Mouse (Mus musculus) kidney, embryonic 15.5 days (tissue): ENCODE measurements around the gene Dmrt1. TPM values are rescaled to one million over a fixed set of nuclear protein-coding genes. Genes with fewer than 3 reads are reported as not detected.
"Not testable (repeated sequence)": the region's sequence is repeated elsewhere in the genome, so short reads cannot be mapped to it uniquely, and the experiment has no call there.

Experiments used
- ATAC-seq: fragments of 200-750 bp; cut with Nextera tagmentation; replicated peaks from 2 replicates; pipeline ENCODE4 v1.8.0; 2017; ENCODE audit warnings: moderate TSS enrichment; ENCODE audit not compliant: low FRiP score
- H3K27ac ChIP-seq: fragments of 300-500 bp; sonication (generic); 2 replicates; pipeline ENCODE4 v1.5.1; 2015; ENCODE audit warnings: mild to moderate bottlenecking, inconsistent platforms
- H3K27me3 ChIP-seq: fragments of 300-500 bp; sonication (generic); 2 replicates; pipeline ENCODE4 v1.6.1; 2015; ENCODE audit warnings: inconsistent platforms
- H3K36me3 ChIP-seq: fragments of 300-500 bp; sonication (generic); 2 replicates; pipeline ENCODE4 v1.6.1; 2015; ENCODE audit warnings: inconsistent platforms
- H3K4me1 ChIP-seq: fragments of 300-500 bp; sonication (generic); 2 replicates; pipeline ENCODE4 v1.6.1; 2015; ENCODE audit warnings: inconsistent platforms
- H3K4me2 ChIP-seq: fragments of 300-500 bp; sonication (generic); 2 replicates; pipeline ENCODE4 v1.6.1; 2015; ENCODE audit warnings: moderate library complexity, mild to moderate bottlenecking, inconsistent platforms
- H3K4me3 ChIP-seq: fragments of 300-500 bp; sonication (generic); replicated peaks from 2 replicates; pipeline ENCODE4 v1.5.1; 2015; ENCODE audit warnings: mild to moderate bottlenecking, inconsistent platforms
- H3K9ac ChIP-seq: fragments of 300-500 bp; sonication (generic); 2 replicates; pipeline ENCODE4 v1.6.1; 2015; ENCODE audit warnings: mild to moderate bottlenecking, inconsistent platforms
- H3K9me3 ChIP-seq: fragments of 300-500 bp; sonication (generic); replicated peaks from 2 replicates; pipeline ENCODE4 v1.6.1; 2016; ENCODE audit warnings: inconsistent platforms
- WGBS: fragments of 180-500 bp; shearing (Covaris S2); methylation state at CpG from one replicate; pipeline ENCODE4 v1.1.7; 2015; ENCODE audit warnings: mixed read lengths; 5-methylcytosine and 5-hydroxymethylcytosine counted together
- polyA plus RNA-seq: library from polyadenylated mRNA; unstranded; fragments of >200 nt; fragmentation: Nextera tagmentation; extraction: Ambion mirVana; gene quantifications from 2 replicates; pipeline ENCODE4 v1.2.1, GENCODE M21; 2015

Gene Dmrt1
- polyA plus RNA-seq: not detected in 2 replicates

DNA sequence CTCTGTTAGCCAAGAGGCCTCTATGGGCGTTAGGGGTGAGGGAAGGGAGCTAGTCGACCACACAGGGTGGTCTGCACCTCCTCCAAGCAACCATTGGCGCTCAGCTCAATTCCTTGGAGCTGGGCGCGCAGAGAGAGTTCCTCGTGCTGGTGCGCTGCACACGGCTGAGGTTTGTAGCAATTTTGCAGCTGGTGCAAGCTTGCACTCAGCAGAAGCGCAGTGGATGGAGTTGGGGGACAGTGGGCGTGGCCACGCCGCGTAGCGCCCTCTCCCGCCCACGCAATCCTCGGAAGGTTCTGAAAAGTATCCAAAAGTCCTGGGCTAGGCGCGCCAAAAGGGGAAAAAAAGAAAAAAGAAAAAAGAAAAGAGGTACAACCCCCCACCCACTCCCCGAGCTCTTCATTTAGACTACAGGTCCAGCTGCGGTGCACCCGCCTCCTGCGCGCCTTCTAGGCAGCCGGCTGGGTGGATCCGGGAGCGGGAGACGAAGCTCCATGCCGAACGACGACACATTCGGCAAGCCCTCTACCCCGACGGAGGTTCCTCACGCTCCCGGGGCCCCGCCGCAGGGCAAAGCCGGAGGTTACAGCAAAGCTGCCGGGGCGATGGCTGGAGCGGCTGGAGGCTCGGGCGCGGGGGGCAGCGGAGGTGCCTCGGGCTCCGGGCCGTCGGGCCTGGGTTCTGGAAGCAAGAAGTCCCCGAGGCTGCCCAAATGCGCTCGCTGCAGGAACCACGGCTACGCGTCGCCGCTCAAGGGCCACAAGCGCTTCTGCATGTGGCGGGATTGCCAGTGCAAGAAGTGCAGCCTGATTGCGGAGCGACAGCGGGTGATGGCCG is at the start of gene Dmrt1:
Dmrt1 (plus strand) TSS at position 259 of the 837 bp plus-strand sequence.
- H3K27me3 ChIP-seq: peaks cover 81% of the 10 kb centered on the region
- peak within 1 kb of the TSS; percentile 59 for H3K4me2 ChIP-seq
- no peaks in the 10 kb centered on the region; the same call in 1 of the 2 replicates for H3K9me3 ChIP-seq
- H3K36me3 ChIP-seq: no peaks in the 10 kb centered on the region
- under 1% methylated on average over 62 of the region's 64 CpGs for WGBS
- peak; percentile 25 for ATAC-seq
- H3K27ac ChIP-seq: no peak within 1 kb of the TSS
- H3K9ac ChIP-seq: no peak within 1 kb of the TSS
- peak within 1 kb of the TSS; percentile 36 for H3K4me3 ChIP-seq
- H3K4me1 ChIP-seq: peaks cover 17% of the 10 kb centered on the region

GRCm38 (mm10) chr19:25460760-25461159 is 44.7 kb upstream of the Dmrt1 start:
- no peaks in the 10 kb centered on the region for H3K27me3 ChIP-seq
- no peak overlapping the region for H3K4me2 ChIP-seq
- WGBS: 84% methylated on average over 8 of the region's 8 CpGs
- no peaks in the 10 kb centered on the region for H3K9me3 ChIP-seq
- H3K4me3 ChIP-seq: no peak overlapping the region
- no peaks in the 10 kb centered on the region for H3K36me3 ChIP-seq
- no peak overlapping the region for H3K9ac ChIP-seq
- H3K4me1 ChIP-seq: peaks cover 21% of the 10 kb centered on the region
- no peak for ATAC-seq
- H3K27ac ChIP-seq: no peak overlapping the region

- H3K27me3 ChIP-seq: no peaks in the 10 kb centered on the region
- no peak overlapping the region for H3K9ac ChIP-seq
- 38% methylated on average over 20 of the region's 20 CpGs for WGBS
- H3K4me2 ChIP-seq: peak overlapping the region; percentile 43
- no peaks in the 10 kb centered on the region for H3K36me3 ChIP-seq
- H3K27ac ChIP-seq: 0 out of 2 replicates have a peak overlapping the region, but pooled peaks have one; percentile 10
- peak; percentile 56; the same call in 1 of the 2 replicates for ATAC-seq
- 0 out of 2 replicates have a peak overlapping the region, but pooled peaks have one; percentile 10 for H3K4me3 ChIP-seq
- no peaks in the 10 kb centered on the region for H3K9me3 ChIP-seq
- H3K4me1 ChIP-seq: peaks cover 21% of the 10 kb centered on the region
These were observed 43.7 kb upstream of the Dmrt1 start for GRCm38 (mm10) chr19:25461553-25462320.

DNA sequence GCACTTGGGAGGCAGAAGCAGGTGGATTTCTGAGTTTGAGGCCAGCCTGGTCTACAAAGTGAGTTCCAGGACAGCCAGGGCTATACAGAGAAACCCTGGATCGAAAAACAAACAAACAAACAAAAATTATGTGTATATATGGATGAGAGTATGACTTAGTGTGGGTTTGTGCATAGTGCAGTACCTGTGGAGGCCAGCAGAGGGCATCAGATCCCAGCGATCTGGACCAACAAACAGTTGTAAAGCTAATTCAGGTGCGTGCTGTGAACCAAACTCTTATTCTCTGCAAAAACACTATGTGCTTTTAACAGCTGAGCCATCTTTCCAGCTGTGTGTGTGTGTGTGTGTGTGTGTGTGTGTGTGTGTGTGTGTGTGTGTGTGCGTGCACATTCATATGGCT is 29.6 kb upstream of the Dmrt1 start:
- not testable (repeated sequence) for H3K4me1 ChIP-seq, H3K4me2 ChIP-seq, H3K27ac ChIP-seq, H3K4me3 ChIP-seq, H3K9ac ChIP-seq, H3K36me3 ChIP-seq, H3K9me3 ChIP-seq, H3K27me3 ChIP-seq, ATAC-seq
- 66% methylated on average over 4 of the region's 4 CpGs for WGBS

DNA sequence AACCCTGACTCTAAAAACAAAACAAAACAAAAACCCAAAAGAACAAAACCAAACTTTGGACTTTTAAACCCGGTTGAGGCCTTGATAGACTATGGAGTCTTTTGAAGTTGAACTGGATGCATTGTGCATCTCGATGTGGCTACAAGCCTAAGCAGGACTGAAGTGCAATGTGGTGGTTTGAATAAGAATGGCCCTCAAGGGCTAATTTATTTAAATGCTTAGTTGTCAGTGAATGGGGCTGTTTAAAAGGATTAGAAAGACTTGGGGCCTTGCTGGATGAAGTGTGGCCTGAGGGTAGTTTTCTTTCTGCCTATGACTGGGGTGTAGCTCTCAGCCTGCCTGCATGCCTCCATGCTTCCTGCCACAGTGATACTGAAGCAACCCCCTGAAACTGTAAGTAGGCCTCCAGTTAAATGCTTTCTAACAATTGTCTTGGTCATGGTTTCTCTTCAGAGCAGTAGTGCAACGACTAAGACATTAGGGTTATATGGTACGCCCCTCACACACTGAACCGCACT is 26.2 kb upstream of the Dmrt1 start:
- no peaks in the 10 kb centered on the region for H3K36me3 ChIP-seq
- no peaks in the 10 kb centered on the region for H3K4me1 ChIP-seq
- no peak for ATAC-seq
- no peak overlapping the region for H3K4me3 ChIP-seq
- H3K9me3 ChIP-seq: no peaks in the 10 kb centered on the region
- no peak overlapping the region for H3K27ac ChIP-seq
- WGBS: 75% methylated on average over 5 of the region's 5 CpGs
- no peak overlapping the region for H3K4me2 ChIP-seq
- H3K27me3 ChIP-seq: no peaks in the 10 kb centered on the region
- H3K9ac ChIP-seq: no peak overlapping the region

GRCm38 (mm10) chr19:25480820-25481219 is 24.6 kb upstream of the Dmrt1 start:
- no peaks in the 10 kb centered on the region for H3K4me1 ChIP-seq
- no peak for ATAC-seq
- no peak overlapping the region for H3K4me3 ChIP-seq
- H3K4me2 ChIP-seq: no peak overlapping the region
- no peak overlapping the region for H3K27ac ChIP-seq
- no peaks in the 10 kb centered on the region for H3K9me3 ChIP-seq
- 86% methylated on average over 6 of the region's 6 CpGs for WGBS
- no peak overlapping the region for H3K9ac ChIP-seq
- peaks cover 2% of the 10 kb centered on the region for H3K27me3 ChIP-seq
- no peaks in the 10 kb centered on the region for H3K36me3 ChIP-seq

DNA sequence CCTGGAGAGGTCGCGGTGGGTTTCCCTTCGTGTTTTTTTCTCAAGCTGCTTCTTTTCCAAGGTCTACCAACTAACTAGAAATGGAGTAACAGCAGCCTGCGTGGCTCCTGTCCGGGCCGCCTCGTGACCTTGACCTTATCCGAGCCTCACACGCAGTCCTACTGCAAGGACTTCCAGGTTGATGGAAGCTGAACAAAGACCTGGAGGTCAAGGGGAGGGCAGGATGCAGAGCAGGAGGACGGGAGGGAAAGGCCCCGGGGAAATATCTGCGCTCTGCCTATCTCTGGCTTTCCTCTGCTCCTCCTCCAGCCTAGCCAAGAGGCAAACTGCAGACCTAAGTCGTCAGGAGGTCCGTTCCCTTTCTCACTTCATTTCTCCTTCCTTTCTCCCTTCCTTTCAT is 18.9 kb upstream of the Dmrt1 start:
- Histone ChIP-seq H3K9me3 (no peaks in the 10 kb centered on the region), H3K27ac (no peak overlapping the region), H3K4me1 (peaks cover 7% of the 10 kb centered on the region; the same call in 1 of the 2 replicates), H3K4me3 (no peak overlapping the region), H3K27me3 (peaks cover 32% of the 10 kb centered on the region), H3K36me3 (no peaks in the 10 kb centered on the region), H3K9ac (no peak overlapping the region), H3K4me2 (peak overlapping the region; percentile 41)
- 14% methylated on average over 14 of the region's 14 CpGs for WGBS
- no peak for ATAC-seq

DNA sequence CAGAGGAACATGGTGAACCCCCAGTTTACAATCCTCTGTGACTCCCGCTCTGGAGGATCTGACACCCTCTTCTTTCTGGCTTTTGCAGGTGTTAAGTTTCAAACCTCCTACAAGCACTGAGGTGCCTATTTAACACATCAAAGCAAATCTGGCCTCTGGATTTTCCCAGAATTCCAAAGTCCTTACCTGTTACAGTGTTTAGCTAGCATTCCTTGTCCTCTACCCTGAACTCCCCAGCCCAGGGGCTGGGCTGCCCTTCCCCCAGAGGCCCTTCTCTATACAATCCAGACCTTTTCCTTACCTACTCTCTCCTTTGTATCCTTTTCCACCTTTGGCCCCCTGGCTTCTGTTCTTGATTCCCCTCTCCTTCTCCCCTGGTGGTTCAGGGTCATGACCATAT is 18.1 kb upstream of the Dmrt1 start:
- 24% methylated on average over 1 of the region's 1 CpGs for WGBS
- Histone ChIP-seq H3K4me1 (peaks cover 7% of the 10 kb centered on the region; the same call in 1 of the 2 replicates), H3K27me3 (peaks cover 32% of the 10 kb centered on the region), H3K9me3 (no peaks in the 10 kb centered on the region), H3K4me2 (0 out of 2 replicates have a peak overlapping the region, but pooled peaks have one; percentile 41), H3K36me3 (no peaks in the 10 kb centered on the region), H3K9ac (no peak overlapping the region), H3K27ac (no peak overlapping the region), H3K4me3 (no peak overlapping the region)
- no peak for ATAC-seq

DNA sequence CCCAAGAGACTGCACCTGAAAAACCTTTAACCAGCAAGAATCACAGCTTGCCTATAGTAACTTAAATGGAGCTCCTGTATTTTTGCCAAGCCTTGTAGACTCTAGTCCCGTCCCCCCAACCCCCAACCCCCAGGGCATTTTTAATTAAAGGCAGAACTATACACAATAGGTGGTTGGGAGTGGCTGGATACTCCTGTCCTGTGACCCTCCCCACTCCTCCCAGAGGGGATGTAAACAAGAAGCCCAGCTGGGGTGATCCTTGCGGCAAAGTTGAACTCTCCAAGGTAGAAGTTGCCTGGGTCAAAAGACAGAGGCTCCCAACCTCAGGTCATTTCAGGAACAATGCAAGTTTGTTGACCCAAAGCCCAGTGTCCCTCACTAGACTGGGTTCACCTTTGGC is 16.9 kb upstream of the Dmrt1 start:
- ATAC-seq: no peak
- no peak overlapping the region for H3K4me2 ChIP-seq
- H3K4me1 ChIP-seq: peaks cover 7% of the 10 kb centered on the region; the same call in 1 of the 2 replicates
- no peaks in the 10 kb centered on the region for H3K36me3 ChIP-seq
- 42% methylated on average over 2 of the region's 2 CpGs for WGBS
- no peak overlapping the region for H3K27ac ChIP-seq
- no peak overlapping the region for H3K4me3 ChIP-seq
- no peak overlapping the region for H3K9ac ChIP-seq
- H3K27me3 ChIP-seq: peaks cover 32% of the 10 kb centered on the region
- no peaks in the 10 kb centered on the region for H3K9me3 ChIP-seq

DNA sequence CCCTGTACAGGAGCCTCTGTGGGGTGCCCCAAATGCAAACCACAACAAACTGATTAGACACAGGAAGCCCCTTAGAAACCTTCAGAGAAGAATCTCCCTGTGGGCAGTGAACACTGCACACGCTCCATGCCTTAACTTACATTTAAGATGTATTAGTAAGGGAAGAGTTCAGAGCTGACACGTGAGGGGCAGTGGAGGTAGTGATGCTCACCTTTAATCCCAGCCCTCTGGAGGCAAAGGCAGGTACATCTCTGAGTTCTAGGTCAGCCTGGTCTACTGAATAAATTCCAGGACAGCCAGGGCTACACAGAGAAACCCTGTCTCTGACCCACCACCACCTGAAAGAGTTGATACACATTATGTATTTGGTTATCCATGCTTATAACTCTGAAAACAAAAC is 15.9 kb upstream of the Dmrt1 start:
- Histone ChIP-seq H3K4me3 (no peak overlapping the region), H3K27ac (no peak overlapping the region), H3K4me2 (no peak overlapping the region), H3K27me3 (peaks cover 32% of the 10 kb centered on the region), H3K36me3 (no peaks in the 10 kb centered on the region), H3K9me3 (no peaks in the 10 kb centered on the region), H3K4me1 (peaks cover 7% of the 10 kb centered on the region; the same call in 1 of the 2 replicates), H3K9ac (no peak overlapping the region)
- WGBS: 70% methylated on average over 2 of the region's 2 CpGs
- ATAC-seq: no peak

DNA sequence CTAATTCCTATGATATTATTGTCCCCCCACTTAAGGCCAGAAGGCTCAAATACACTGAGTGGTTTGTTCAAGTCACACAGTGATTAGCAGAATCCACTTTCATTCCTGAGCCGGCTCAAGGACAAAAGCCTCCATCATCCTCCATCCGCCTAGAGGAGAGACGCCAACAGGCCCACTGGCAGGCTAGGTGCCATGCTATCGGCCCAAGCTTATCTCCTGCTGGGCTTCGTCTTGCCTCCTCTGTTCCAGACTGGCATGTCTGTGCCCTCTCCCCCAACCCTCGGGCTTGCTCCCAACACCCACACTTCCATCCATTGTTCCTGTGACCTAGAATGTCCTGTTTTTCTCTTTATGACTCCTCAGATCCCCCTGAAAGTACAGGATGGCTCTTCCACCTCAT is 8.0 kb upstream of the Dmrt1 start:
- no peaks in the 10 kb centered on the region for H3K4me1 ChIP-seq
- H3K9ac ChIP-seq: no peak overlapping the region
- no peak for ATAC-seq
- H3K27ac ChIP-seq: no peak overlapping the region
- 77% methylated on average over 6 of the region's 6 CpGs for WGBS
- H3K9me3 ChIP-seq: no peaks in the 10 kb centered on the region
- peaks cover 12% of the 10 kb centered on the region for H3K27me3 ChIP-seq
- H3K36me3 ChIP-seq: no peaks in the 10 kb centered on the region
- no peak overlapping the region for H3K4me3 ChIP-seq
- H3K4me2 ChIP-seq: no peak overlapping the region

DNA sequence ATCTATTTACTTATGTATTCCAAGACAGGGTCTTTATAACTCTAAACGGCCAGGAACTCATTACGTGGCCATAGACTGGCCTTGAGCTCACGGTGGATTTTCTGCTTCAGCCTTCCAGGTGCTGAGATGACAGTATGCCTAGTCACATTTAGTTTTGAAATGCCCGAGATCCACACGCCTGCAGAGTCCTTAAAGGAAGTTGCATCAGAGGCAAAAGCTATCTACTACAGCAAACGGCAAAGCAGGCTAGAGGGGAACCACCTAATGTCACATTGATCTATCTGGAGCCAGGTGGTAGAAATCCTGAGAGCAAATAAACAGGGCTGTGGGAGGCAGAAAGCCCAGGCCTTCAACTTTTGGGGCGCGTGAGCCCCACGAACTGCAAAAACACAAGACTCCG is 540 bp upstream of the Dmrt1 start:
- no peak overlapping the region for H3K9ac ChIP-seq
- H3K27ac ChIP-seq: no peak overlapping the region
- no peaks in the 10 kb centered on the region for H3K36me3 ChIP-seq
- H3K9me3 ChIP-seq: no peaks in the 10 kb centered on the region; the same call in 1 of the 2 replicates
- no peak for ATAC-seq
- no peak overlapping the region for H3K4me3 ChIP-seq
- 29% methylated on average over 10 of the region's 10 CpGs for WGBS
- H3K27me3 ChIP-seq: peaks cover 78% of the 10 kb centered on the region
- peaks cover 17% of the 10 kb centered on the region for H3K4me1 ChIP-seq
- H3K4me2 ChIP-seq: no peak overlapping the region
